Mouse (Mus musculus) spleen, adult 2 months (tissue): Measurements from ENCODE around the gene Gm45233. TPM values are rescaled to one million over a fixed set of nuclear protein-coding genes. Genes with fewer than 3 reads are reported as not detected.

Experiments
- DNase-seq, 2 experiments: peaks; one replicate each; pipeline versions ENCODE4 v3.0.0 to v3.0.0-alpha.2; 2012 to 2021; ENCODE audit warnings: low spot score in 2 of 2, low read depth in 1 of 2
- H3K27ac ChIP-seq: fragments of 200-500 bp; 2 replicates; pipeline ENCODE4 v1.5.1; 2012; ENCODE audit warnings: low read length, inconsistent platforms; ENCODE audit not compliant: insufficient read depth
- H3K27me3 ChIP-seq: fragments of 200-500 bp; 2 replicates; pipeline ENCODE4 v1.6.1; 2012; ENCODE audit warnings: mild to moderate bottlenecking, moderate library complexity, low read length, inconsistent platforms; ENCODE audit not compliant: control insufficient read depth, insufficient read depth
- H3K36me3 ChIP-seq: fragments of 200-500 bp; 2 replicates; pipeline ENCODE4 v1.6.1; 2012; ENCODE audit warnings: mild to moderate bottlenecking, low read length, inconsistent platforms; ENCODE audit not compliant: control insufficient read depth, insufficient read depth
- H3K4me1 ChIP-seq: fragments of 200-500 bp; 2 replicates; pipeline ENCODE4 v1.6.1; 2011; ENCODE audit warnings: inconsistent platforms; ENCODE audit not compliant: control insufficient read depth, insufficient read depth, insufficient read length
- H3K4me3 ChIP-seq: fragments of 200-500 bp; 2 replicates; pipeline ENCODE4 v1.5.1; 2011; ENCODE audit warnings: mild to moderate bottlenecking, inconsistent platforms; ENCODE audit not compliant: insufficient read depth, insufficient read length; ENCODE audit errors: extremely low read depth
- CTCF ChIP-seq: fragments of 200-500 bp; IDR thresholded peaks from 2 replicates; pipeline ENCODE4 v1.5.1; 2011; ENCODE audit warnings: mild to moderate bottlenecking, inconsistent platforms; ENCODE audit not compliant: insufficient read depth, insufficient read length, insufficient replicate concordance; ENCODE audit errors: extremely low read depth
- POLR2A ChIP-seq: fragments of 200-500 bp; IDR thresholded peaks from 2 replicates; pipeline ENCODE4 v1.6.1; 2011; ENCODE audit warnings: low read depth, low read length, inconsistent platforms
- WGBS: fragments of 180-500 bp; shearing (Covaris S2); methylation state at CpG from one replicate; pipeline ENCODE4 v1.1.7; 2018; 5-methylcytosine and 5-hydroxymethylcytosine counted together
- polyA plus RNA-seq: library from polyadenylated mRNA; depleted of rRNA; stranded (reverse); fragments of >200 nt; gene quantifications from 2 replicates; pipeline ENCODE4 v1.2.3, GENCODE M21; 2012

Gm45233 gene
- polyA plus RNA-seq, 1 experiment, result not detected

DNA sequence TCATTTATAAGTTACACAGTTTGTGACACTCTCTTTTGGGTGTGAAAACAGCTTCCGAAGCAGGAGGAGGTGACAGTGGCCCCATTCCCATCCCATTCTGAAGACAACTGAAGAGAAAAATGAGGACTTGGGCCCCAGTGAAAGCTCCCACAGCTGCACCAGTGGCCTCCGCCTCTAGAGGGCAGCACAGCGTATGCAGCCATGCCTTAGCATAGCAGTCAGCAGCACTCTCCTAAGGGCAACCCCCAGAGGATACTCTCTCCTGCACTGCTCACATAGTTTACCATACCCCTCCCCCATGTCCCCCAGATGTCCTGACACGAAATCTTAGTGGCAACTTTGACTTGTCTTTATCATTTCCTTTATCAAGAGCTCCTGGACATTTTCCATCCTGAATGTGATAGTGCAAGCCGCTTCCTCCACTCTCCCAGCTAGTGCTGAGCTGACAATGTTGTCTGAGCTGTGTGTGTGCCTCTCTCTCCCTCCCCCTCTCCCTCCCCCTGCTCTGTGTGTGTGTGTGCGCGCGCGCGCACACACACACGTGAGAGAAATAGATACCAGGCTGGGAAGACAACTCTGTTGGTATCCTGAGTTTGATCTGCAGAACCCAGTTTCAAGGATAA is 20.8 kb upstream of the Gm45233 start:
- peak; percentile 47 to 81 for DNase-seq
- Histone ChIP-seq H3K4me3 (no peak overlapping the region), H3K36me3 (0 out of 2 replicates have a peak, but pooled peaks cover 1% of the 10 kb centered on the region), H3K27me3 (no peaks in the 10 kb centered on the region), H3K4me1 (peaks cover 4% of the 10 kb centered on the region; the same call in 1 of the 2 replicates), H3K27ac (no peak overlapping the region)
- TF ChIP-seq POLR2A (no peak), CTCF (peak; percentile 96)
- WGBS, result 25% methylated on average over 11 of the region's 11 CpGs

DNA sequence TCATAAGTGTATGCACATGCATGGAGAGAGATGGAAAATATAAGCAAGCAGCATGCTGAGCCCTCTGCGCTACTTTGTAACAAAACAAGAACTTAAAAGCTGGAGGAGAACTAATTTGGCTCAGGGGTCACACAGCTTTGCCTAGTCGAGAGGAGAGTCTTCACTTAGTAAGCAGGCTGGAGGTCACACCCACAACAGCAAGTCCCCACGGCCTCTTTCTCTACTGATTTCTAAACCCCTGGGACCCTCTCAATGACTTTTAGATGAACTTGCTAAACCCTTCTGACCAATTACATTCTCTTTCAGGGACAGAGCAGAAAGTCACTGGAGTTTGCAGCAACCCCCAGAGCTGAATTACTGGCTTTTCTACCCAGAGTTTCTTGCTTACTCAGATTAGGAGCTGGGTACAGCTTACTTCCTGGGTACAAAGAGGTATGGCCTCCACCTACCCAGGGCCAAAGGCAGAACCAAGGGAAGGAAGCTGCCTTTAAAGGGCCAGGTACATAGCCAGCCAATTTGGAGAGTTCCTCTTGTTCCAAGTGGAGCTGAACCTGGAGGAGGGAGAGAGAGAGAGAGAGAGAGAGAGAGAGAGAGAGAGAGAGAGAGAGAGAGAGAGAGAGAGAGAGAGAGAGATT is 19.8 kb upstream of the Gm45233 start:
- Histone ChIP-seq H3K4me3 (no peak overlapping the region), H3K27me3 (no peaks in the 10 kb centered on the region), H3K27ac (peak overlapping the region; percentile 15; the same call in 1 of the 2 replicates), H3K4me1 (peaks cover 4% of the 10 kb centered on the region; the same call in 1 of the 2 replicates), H3K36me3 (0 out of 2 replicates have a peak, but pooled peaks cover 1% of the 10 kb centered on the region)
- WGBS, result 45% methylated on average over 3 of the region's 3 CpGs
- TF ChIP-seq CTCF (no peak), POLR2A (no peak)
- no peak for DNase-seq

DNA sequence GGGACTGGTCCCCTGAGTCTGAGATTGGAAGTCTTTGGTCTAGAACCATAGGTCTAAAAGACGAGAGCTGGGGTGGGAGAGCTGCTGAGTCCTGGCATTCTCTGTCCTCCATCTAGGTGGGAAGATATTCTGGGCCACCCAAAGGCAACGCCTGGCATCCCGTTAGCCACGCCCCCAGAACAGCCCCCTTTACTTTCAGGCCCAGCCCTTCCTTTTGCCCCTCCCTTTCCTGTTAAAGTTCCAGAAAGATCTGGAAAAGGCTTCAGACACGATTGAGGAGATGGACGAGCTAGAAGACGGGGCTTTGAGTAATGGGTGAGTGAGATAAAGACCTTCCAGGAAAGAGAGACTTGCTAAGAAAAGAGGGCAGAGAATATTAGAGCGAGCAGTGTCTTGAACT is 16.5 kb upstream of the Gm45233 start, which contains the start of gene Lim2:
Gene Lim2, plus strand, starts transcription at position 265 of the 400 bp plus-strand sequence.
- 83% methylated on average over 8 of the region's 8 CpGs for WGBS

DNA sequence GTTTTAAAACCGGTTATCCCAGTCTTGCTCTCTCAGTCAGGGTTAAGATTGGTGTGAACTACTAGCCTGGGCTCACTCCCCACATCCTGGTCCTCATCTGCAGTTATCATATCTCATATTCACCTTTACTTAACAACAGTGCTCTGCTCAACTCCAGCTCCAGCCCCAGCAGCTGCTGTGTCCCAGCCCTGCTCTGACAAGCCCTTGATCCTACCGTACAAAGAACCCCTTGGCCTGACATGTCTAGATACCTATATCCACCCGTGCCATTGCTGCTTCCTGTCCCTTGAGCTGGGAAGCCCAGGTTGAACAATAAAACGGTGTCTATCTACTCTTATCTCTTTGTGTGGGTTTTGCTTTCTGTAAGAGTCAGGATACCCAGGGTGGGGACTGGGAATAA is 14.4 kb upstream of the Gm45233 start:
- H3K27ac ChIP-seq, result no peak overlapping the region
- no peak for TF ChIP-seq CTCF
- TF ChIP-seq POLR2A, result no peak
- H3K36me3 ChIP-seq, result no peaks in the 10 kb centered on the region
- no peaks in the 10 kb centered on the region; the same call in 1 of the 2 replicates for H3K4me1 ChIP-seq
- DNase-seq, result no peak
- 72% methylated on average over 4 of the region's 4 CpGs for WGBS
- no peak overlapping the region for H3K4me3 ChIP-seq
- no peaks in the 10 kb centered on the region for H3K27me3 ChIP-seq

More for the DNA sequence above, 16.5 kb upstream of the Gm45233 start, which contains the start of gene Lim2:
- Histone ChIP-seq H3K36me3 (no peaks in the 10 kb centered on the region), H3K4me3 (no peak within 1 kb of the TSS), H3K27me3 (no peaks in the 10 kb centered on the region), H3K4me1 (peaks cover 4% of the 10 kb centered on the region; the same call in 1 of the 2 replicates), H3K27ac (no peak within 1 kb of the TSS)
- no peak for DNase-seq
- no peak for TF ChIP-seq POLR2A
- no peak for TF ChIP-seq CTCF

DNA sequence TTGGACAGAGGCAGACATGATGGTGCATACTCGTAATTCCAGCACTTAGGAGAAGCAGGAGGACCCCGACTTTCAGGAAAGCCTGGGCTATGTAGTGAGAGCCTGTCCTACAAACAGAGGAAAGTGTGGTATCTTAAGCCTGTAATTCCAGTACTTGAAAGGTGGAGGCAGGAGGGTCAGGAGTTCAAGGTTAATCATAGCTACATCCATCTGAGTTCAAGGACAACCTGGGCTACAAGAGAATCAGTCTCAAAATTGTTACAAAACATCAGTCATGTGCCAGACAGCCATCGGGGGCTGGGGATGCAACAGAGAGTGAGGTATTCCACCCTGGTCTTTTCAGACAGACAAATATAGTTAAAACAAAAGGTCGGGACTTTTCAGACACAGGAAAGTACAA is 11.0 kb upstream of the Gm45233 start:
- Histone ChIP-seq H3K36me3 (no peaks in the 10 kb centered on the region), H3K27me3 (no peaks in the 10 kb centered on the region), H3K27ac (no peak overlapping the region), H3K4me1 (no peaks in the 10 kb centered on the region), H3K4me3 (no peak overlapping the region)
- TF ChIP-seq CTCF, result no peak
- no peak for DNase-seq
- WGBS, result 73% methylated on average over 4 of the region's 4 CpGs

DNA sequence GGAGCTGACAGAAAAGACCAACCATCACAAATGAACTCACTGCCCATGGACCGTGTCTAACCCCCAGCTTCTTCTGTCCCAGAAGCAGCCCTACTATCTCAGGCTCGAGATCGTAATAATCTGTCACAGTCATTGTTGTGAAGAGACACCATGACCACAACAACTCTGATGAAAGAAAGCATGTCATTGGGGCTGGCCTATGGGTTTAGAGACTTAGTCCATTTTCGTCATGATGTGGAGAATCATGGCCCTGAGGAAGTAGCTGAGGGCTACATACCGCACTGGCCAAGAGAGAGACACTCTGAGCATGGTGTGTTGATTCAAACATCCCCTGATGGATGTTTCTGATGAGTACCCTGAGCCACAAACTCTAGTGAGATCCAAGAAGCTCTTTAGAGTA is 9.3 kb upstream of the Gm45233 start:
- Histone ChIP-seq H3K4me1 (no peaks in the 10 kb centered on the region), H3K27ac (no peak overlapping the region), H3K36me3 (no peaks in the 10 kb centered on the region), H3K27me3 (no peaks in the 10 kb centered on the region), H3K4me3 (no peak overlapping the region)
- no peak for DNase-seq
- TF ChIP-seq CTCF (no peak), POLR2A (no peak)
- WGBS, result 94% methylated on average over 5 of the region's 5 CpGs
